Mouse (Mus musculus): ENCODE data around the gene Gm5797. TPM values are rescaled to one million over a fixed set of nuclear protein-coding genes. Genes with fewer than 3 reads are reported as not detected.

The Gm5797 gene
- not detected for polyA plus RNA-seq (2017; shearing (Covaris generic))

DNA sequence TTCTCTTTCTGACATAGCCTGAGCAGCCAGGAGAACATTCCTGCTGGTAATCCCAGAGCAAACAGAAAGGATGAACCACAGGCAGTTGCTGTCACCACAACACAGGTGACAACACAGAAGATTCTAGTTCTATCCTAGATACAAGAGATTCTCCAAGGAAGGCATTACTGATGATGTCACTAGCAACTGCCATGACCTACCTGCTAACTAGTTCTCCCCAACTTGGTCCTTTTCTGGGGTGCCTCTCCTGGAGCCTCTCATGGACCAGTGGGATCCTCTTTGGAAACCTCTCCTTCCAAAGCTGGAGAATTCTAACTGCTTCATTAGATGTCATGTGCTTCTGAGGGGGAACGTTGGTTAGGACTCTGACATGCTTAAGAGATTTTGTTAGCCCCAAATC, at the start of gene Gm5797:
TSS of gene Gm5797 (minus strand) at position 101 of the 400 bp plus-strand sequence.

GRCm38 (mm10) chr14:7365034-7365433, 32.8 kb upstream of the Gm5797 start, which contains the start of gene Gm8374:
TSS of gene Gm8374 (minus strand) at chr14:7365134.

GRCm38 (mm10) chr14:7314661-7315060, 17.5 kb downstream of the Gm5797 start, which contains the start of gene Gm3739:
TSS of gene Gm3739 (minus strand) at chr14:7315049.

Other genes with a start within 250 kb of the Gm5797 start
- gene Gm3696, start 231.8 kb downstream of the Gm5797 start, polyA plus RNA-seq (2017; shearing (Covaris generic)) = not detected
- gene Gm6676, start 207.0 kb downstream of the Gm5797 start, polyA plus RNA-seq (2017; shearing (Covaris generic)) = not detected
- 0.51 TPM for gene Gm3512, start 157.9 kb downstream of the Gm5797 start, polyA plus RNA-seq (2017; shearing (Covaris generic))
- not detected for gene Gm16434, start 137.9 kb downstream of the Gm5797 start, polyA plus RNA-seq (2017; shearing (Covaris generic))
- gene Gm3727, start 67.7 kb downstream of the Gm5797 start, polyA plus RNA-seq (2017; shearing (Covaris generic)) = not detected
- gene Gm3739, start 17.3 kb downstream of the Gm5797 start, polyA plus RNA-seq (2017; shearing (Covaris generic)) = 0.42 TPM
- gene Gm8374, start 32.7 kb upstream of the Gm5797 start, polyA plus RNA-seq (2017; shearing (Covaris generic)) = not detected
- 0.29 TPM for gene Gm3755, start 118.5 kb upstream of the Gm5797 start, polyA plus RNA-seq (2017; shearing (Covaris generic))
- not detected for gene Gm3752, start 151.4 kb upstream of the Gm5797 start, polyA plus RNA-seq (2017; shearing (Covaris generic))
- gene Gm3558, start 236.2 kb upstream of the Gm5797 start, polyA plus RNA-seq (2017; shearing (Covaris generic)) = not detected